In genomic region chr5:53371638-53372037, GRCm38 (mm10) we compare ENCODE assay signal across 11 mouse cellular contexts.
A peak's percentile ranks its signal among the peaks of the same experiment; 100 is the strongest.
DNase-seq lines count a peak whose midpoint lies in the region; ATAC-seq lines count a peak whose summit lies in the region.
"Had no signal": no experiment of that assay in that cellular context is flagged by ENCODE, and none has a peak within 500 bp of the region (broad histone marks: within the 10 kb centered on the region; RNA-seq: fewer than 3 reads in every experiment).

No protein-coding gene starts in this region.

- 74% methylated on average over 3 of the region's 3 CpGs for WGBS in forebrain, embryonic 16.5 days
- 89% methylated on average over 3 of the region's 3 CpGs for WGBS in forebrain, embryonic 15.5 days
- 95% methylated on average over 3 of the region's 3 CpGs for WGBS in midbrain, embryonic 11.5 days

- H3K4me2 ChIP-seq in forebrain, embryonic 16.5 days (ENCODE audit: low read length) = no peak overlapping the region
- H3K4me2 ChIP-seq in forebrain, embryonic 15.5 days (replicated peaks) = no peak overlapping the region
- H3K4me2 ChIP-seq in midbrain, embryonic 11.5 days = no peak overlapping the region
- H3K4me2 ChIP-seq: midbrain, embryonic 15.5 days had no signal

- H3K27ac ChIP-seq in forebrain, embryonic 16.5 days (ENCODE audit: low read length) = no peak overlapping the region
- H3K27ac ChIP-seq in forebrain, embryonic 15.5 days (replicated peaks) = no peak overlapping the region
- no peak overlapping the region for H3K27ac ChIP-seq in midbrain, embryonic 11.5 days (ENCODE audit: low read depth, low read length)
- H3K27ac ChIP-seq: liver, embryonic 14.5 days; midbrain, embryonic 15.5 days had no signal

- H3K4me1 ChIP-seq in forebrain, embryonic 16.5 days (replicated peaks; ENCODE audit: control insufficient read depth, insufficient read depth, low read length) = no peaks in the 10 kb centered on the region; the same call in 1 of the 2 replicates
- H3K4me1 ChIP-seq in forebrain, embryonic 15.5 days = 0 out of 2 replicates have a peak, but pooled peaks cover 3% of the 10 kb centered on the region
- H3K4me1 ChIP-seq in midbrain, embryonic 11.5 days (ENCODE audit: control insufficient read depth, insufficient read depth, low read length) = no peaks in the 10 kb centered on the region
- H3K4me1 ChIP-seq: midbrain, embryonic 15.5 days had no signal

- peak; percentile 38 for ATAC-seq in forebrain, embryonic 16.5 days
- ATAC-seq in forebrain, embryonic 15.5 days (replicated peaks) = no peak
- ATAC-seq in midbrain, embryonic 11.5 days (ENCODE audit: low FRiP score) = no peak
- ATAC-seq: midbrain, embryonic 15.5 days had no signal

- intact Hi-C loops in heart, postnatal 14 days (cut with DNase I) = no loop called here

- DNase-seq in lung, postnatal 10 days = peak; percentile 39
- DNase-seq in lung, postnatal 4 days = no peak
- DNase-seq in adrenal gland, postnatal 14 days = peak; percentile 38
- DNase-seq in heart, postnatal 14 days = peak; percentile 43 to 68
- no peak for DNase-seq in midbrain, embryonic 11.5 days (ENCODE audit: low spot score, missing footprints)
- no peak for DNase-seq in retina, postnatal 1 day
- DNase-seq: layer of hippocampus, postnatal 36 days had no signal

- H3K36me3 ChIP-seq in forebrain, embryonic 16.5 days (ENCODE audit: control insufficient read depth, insufficient read depth) = no peaks in the 10 kb centered on the region
- H3K36me3 ChIP-seq in forebrain, embryonic 15.5 days = no peaks in the 10 kb centered on the region
- no peaks in the 10 kb centered on the region for H3K36me3 ChIP-seq in midbrain, embryonic 11.5 days (ENCODE audit: control insufficient read depth, insufficient read depth, low read length)
- H3K36me3 ChIP-seq: midbrain, embryonic 15.5 days had no signal

- H3K9me3 ChIP-seq in forebrain, embryonic 16.5 days (ENCODE audit: control insufficient read depth, low read length) = no peaks in the 10 kb centered on the region
- H3K9me3 ChIP-seq in forebrain, embryonic 15.5 days = no peaks in the 10 kb centered on the region
- H3K9me3 ChIP-seq in midbrain, embryonic 11.5 days (ENCODE audit: control insufficient read depth, low read length) = no peaks in the 10 kb centered on the region
- H3K9me3 ChIP-seq: midbrain, embryonic 15.5 days had no signal

- H3K4me3 ChIP-seq in forebrain, embryonic 16.5 days (replicated peaks; ENCODE audit: low read length) = no peak overlapping the region
- no peak overlapping the region for H3K4me3 ChIP-seq in forebrain, embryonic 15.5 days
- H3K4me3 ChIP-seq in midbrain, embryonic 11.5 days (ENCODE audit: low read depth, low read length) = no peak overlapping the region
- H3K4me3 ChIP-seq: midbrain, embryonic 15.5 days had no signal

- no peaks in the 10 kb centered on the region for H3K27me3 ChIP-seq in forebrain, embryonic 16.5 days (replicated peaks; ENCODE audit: control insufficient read depth, insufficient read depth, low read length)
- H3K27me3 ChIP-seq in forebrain, embryonic 15.5 days = no peaks in the 10 kb centered on the region
- no peaks in the 10 kb centered on the region for H3K27me3 ChIP-seq in midbrain, embryonic 11.5 days (ENCODE audit: control insufficient read depth, insufficient read depth, low read length)
- H3K27me3 ChIP-seq: midbrain, embryonic 15.5 days had no signal

- H3K9ac ChIP-seq in forebrain, embryonic 16.5 days (replicated peaks; ENCODE audit: low read depth, low read length) = no peak overlapping the region
- no peak overlapping the region for H3K9ac ChIP-seq in forebrain, embryonic 15.5 days (replicated peaks)
- no peak overlapping the region for H3K9ac ChIP-seq in midbrain, embryonic 11.5 days (ENCODE audit: low read length)
- H3K9ac ChIP-seq: liver, embryonic 14.5 days; midbrain, embryonic 15.5 days had no signal

Comparison
In these comparisons a context has a peak if more than half of its experiments do, and no peak if none do; other contexts are left out.
1. DNase-seq: peak in lung, postnatal 10 days (single experiment), adrenal gland, postnatal 14 days (single experiment) and heart, postnatal 14 days (2 of 2); none in lung, postnatal 4 days (0 of 2), midbrain, embryonic 11.5 days (single experiment) and retina, postnatal 1 day (single experiment).